Mouse (Mus musculus) liver, embryonic 16.5 days (tissue): ENCODE data around the gene Pom121. TPM values are rescaled to one million over a fixed set of nuclear protein-coding genes. Genes with fewer than 3 reads are reported as not detected.

Experiments used
- ATAC-seq: fragments of 200-750 bp; cut with Nextera tagmentation; 2 replicates; pipeline ENCODE4 v1.8.0; 2017; ENCODE audit warnings: low read depth, mild to moderate bottlenecking, moderate number of reproducible peaks, moderate library complexity
- H3K27ac ChIP-seq: fragments of 300-500 bp; sonication (generic); 2 replicates; pipeline ENCODE4 v1.5.1; 2014; ENCODE audit warnings: mild to moderate bottlenecking, low read length
- H3K27me3 ChIP-seq: fragments of 300-500 bp; sonication (generic); 2 replicates; pipeline ENCODE4 v1.6.1; 2014; ENCODE audit warnings: low read depth, low read length, mixed read lengths; ENCODE audit not compliant: control insufficient read depth, insufficient read depth
- H3K36me3 ChIP-seq: fragments of 300-500 bp; sonication (generic); 2 replicates; pipeline ENCODE4 v1.6.1; 2014; ENCODE audit warnings: mild to moderate bottlenecking; ENCODE audit not compliant: control insufficient read depth, insufficient read depth
- H3K4me1 ChIP-seq: fragments of 300-500 bp; sonication (generic); 2 replicates; pipeline ENCODE4 v1.6.1; 2014; ENCODE audit warnings: low read depth, low read length, mixed read lengths; ENCODE audit not compliant: control insufficient read depth
- H3K4me2 ChIP-seq: fragments of 300-500 bp; sonication (generic); 2 replicates; pipeline ENCODE4 v1.6.1; 2014; ENCODE audit warnings: low read depth, low read length, mixed read lengths
- H3K4me3 ChIP-seq: fragments of 300-500 bp; sonication (generic); 2 replicates; pipeline ENCODE4 v1.5.1; 2014; ENCODE audit warnings: low read depth, mild to moderate bottlenecking, low read length
- H3K9ac ChIP-seq: fragments of 300-500 bp; sonication (generic); 2 replicates; pipeline ENCODE4 v1.6.1; 2014; ENCODE audit warnings: low read depth, low read length
- H3K9me3 ChIP-seq: fragments of 300-500 bp; sonication (generic); replicated peaks from 2 replicates; pipeline ENCODE4 v1.6.1; 2016; ENCODE audit warnings: low read length; ENCODE audit not compliant: control insufficient read depth
- WGBS: fragments of 180-500 bp; shearing (Covaris S2); extraction: QIAGEN DNeasy Blood & Tissue Kit; methylation state at CpG from one replicate; pipeline ENCODE4 v1.1.7; 2014; ENCODE audit not compliant: insufficient replicate concordance; 5-methylcytosine and 5-hydroxymethylcytosine counted together
- polyA plus RNA-seq: library from polyadenylated mRNA; unstranded; fragments of >200 nt; fragmentation: Nextera tagmentation; extraction: Ambion mirVana; gene quantifications from 2 replicates; pipeline ENCODE4 v1.2.1, GENCODE M21; 2015

Pom121 gene
- polyA plus RNA-seq, 1 experiment from 2014 or later: 5.0 TPM

DNA sequence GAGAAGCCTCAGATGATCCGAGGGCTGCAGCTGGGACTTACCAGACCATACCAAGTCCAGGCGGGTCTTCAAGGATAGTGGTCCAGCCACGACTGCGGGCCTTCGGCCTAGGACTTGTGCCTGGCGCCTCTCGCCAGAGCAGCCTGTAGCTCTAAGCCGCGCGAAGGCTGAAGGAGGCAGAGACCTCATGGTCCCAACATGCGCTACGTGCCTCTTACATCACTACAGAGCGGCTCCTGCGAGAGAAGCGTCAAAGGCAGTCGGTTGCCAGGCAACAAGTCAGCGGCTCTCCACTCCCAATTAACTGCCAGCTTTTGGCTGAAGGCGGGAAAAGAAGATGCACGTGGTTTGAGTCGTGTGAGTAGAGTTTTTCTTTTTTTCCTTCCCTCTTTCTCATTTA, 10.3 kb upstream of the Pom121 start:
- no peak overlapping the region for H3K4me3 ChIP-seq
- no peaks in the 10 kb centered on the region for H3K27me3 ChIP-seq
- no peaks in the 10 kb centered on the region for H3K9me3 ChIP-seq
- H3K4me2 ChIP-seq: no peak overlapping the region
- H3K4me1 ChIP-seq: no peaks in the 10 kb centered on the region
- WGBS: 51% methylated on average over 20 of the region's 20 CpGs
- H3K36me3 ChIP-seq: no peaks in the 10 kb centered on the region
- H3K9ac ChIP-seq: no peak overlapping the region
- no peak for ATAC-seq
- H3K27ac ChIP-seq: no peak overlapping the region

DNA sequence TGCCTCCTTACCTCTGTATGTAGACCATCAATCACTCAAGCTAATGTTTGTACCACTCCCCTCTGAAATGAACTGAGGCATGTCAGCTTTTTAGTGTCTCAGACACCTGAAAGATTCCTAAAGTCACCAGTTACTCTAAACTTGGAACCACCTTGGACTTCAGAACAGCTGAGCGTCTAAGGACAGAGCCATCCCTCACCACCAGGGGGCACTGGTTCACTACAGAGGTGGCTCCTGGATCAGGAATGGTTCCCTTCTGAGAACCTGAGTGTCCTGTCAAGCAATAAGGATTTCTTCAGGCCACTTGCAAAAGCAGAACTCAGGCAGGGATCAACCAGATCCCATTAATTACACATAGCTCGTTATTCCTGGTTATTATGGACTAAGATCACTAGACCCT, 5.9 kb upstream of the Pom121 start:
- no peaks in the 10 kb centered on the region for H3K36me3 ChIP-seq
- no peak overlapping the region for H3K4me2 ChIP-seq
- no peak overlapping the region for H3K9ac ChIP-seq
- H3K9me3 ChIP-seq: no peaks in the 10 kb centered on the region
- H3K27ac ChIP-seq: no peak overlapping the region
- ATAC-seq: peak; percentile 48; the same call in 1 of the 2 replicates
- no peak overlapping the region for H3K4me3 ChIP-seq
- H3K27me3 ChIP-seq: no peaks in the 10 kb centered on the region
- 3% methylated on average over 2 of the region's 2 CpGs for WGBS
- H3K4me1 ChIP-seq: peaks cover 2% of the 10 kb centered on the region

DNA sequence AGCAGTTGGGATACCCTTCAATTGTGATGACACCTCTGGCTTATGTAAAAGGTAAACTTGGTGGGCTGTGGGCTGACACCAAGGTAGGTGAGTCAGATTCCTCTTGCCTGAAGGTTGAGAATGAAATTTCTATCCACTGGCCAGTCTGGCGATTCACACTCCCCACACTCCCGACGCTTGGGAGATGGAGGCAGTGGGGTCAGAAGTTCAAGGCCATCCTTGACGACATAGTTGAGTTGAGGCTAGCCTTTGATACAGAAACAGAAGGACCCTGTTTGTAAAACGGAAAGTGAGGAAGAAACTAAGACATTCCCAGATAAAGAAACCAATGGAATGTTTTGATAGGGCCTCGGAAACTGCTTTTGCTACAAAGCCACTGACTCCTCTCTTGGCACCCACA, 5.0 kb upstream of the Pom121 start:
- 44% methylated on average over 6 of the region's 6 CpGs for WGBS
- Histone ChIP-seq H3K27me3 (no peaks in the 10 kb centered on the region), H3K4me1 (peaks cover 9% of the 10 kb centered on the region), H3K9me3 (no peaks in the 10 kb centered on the region), H3K9ac (no peak overlapping the region), H3K36me3 (no peaks in the 10 kb centered on the region), H3K4me3 (no peak overlapping the region), H3K4me2 (no peak overlapping the region), H3K27ac (no peak overlapping the region)
- no peak for ATAC-seq

DNA sequence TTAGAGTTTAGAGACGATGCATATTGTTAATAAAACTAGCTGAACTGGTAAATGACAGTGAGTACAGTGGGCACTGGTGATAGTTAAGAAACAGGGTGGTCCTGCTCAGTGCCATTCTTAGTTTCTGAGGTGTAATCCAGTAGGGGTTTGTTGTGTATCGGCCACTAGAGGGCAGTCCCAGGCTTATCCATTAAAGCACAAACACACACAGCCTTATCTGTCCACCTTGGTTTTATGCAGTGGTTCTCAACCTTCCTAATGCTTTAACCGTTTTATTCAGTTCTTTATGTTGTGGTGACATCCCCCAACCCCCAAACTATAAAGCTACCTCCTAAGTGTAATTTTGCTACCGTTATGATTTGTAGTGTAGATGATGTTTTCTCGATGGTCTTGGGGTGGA, 1.5 kb upstream of the Pom121 start:
- WGBS: 32% methylated on average over 5 of the region's 5 CpGs
- Histone ChIP-seq H3K4me2 (no peak overlapping the region), H3K9ac (no peak overlapping the region), H3K27me3 (no peaks in the 10 kb centered on the region), H3K4me3 (no peak overlapping the region), H3K27ac (no peak overlapping the region), H3K9me3 (no peaks in the 10 kb centered on the region), H3K4me1 (peaks cover 18% of the 10 kb centered on the region), H3K36me3 (peaks cover 6% of the 10 kb centered on the region; the same call in 1 of the 2 replicates)
- ATAC-seq: no peak

DNA sequence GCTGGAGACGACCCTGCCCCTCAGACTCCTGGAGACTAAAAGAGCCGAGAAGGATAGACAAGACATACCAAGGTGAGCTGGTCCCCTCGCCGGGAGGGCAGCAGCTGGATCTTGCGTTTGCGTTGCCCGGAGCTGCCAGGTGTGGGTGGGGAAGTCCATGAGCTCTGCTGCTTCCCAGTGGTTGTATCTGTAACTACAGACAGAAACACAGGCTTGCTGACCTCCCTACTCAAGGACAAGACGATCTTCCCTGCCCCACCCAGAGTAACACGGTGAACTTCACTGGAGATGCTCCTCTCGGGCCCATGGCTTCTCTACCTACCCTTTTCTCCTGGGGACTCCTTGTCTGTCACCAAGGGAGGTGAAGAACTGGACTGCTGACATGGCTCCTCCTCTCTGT, 10.6 kb downstream of the Pom121 start:
- Histone ChIP-seq H3K27me3 (no peaks in the 10 kb centered on the region), H3K27ac (no peak overlapping the region), H3K4me3 (no peak overlapping the region), H3K9me3 (no peaks in the 10 kb centered on the region), H3K36me3 (peaks cover 77% of the 10 kb centered on the region), H3K4me1 (no peaks in the 10 kb centered on the region), H3K4me2 (no peak overlapping the region), H3K9ac (no peak overlapping the region)
- no peak for ATAC-seq
- 81% methylated on average over 10 of the region's 10 CpGs for WGBS

DNA sequence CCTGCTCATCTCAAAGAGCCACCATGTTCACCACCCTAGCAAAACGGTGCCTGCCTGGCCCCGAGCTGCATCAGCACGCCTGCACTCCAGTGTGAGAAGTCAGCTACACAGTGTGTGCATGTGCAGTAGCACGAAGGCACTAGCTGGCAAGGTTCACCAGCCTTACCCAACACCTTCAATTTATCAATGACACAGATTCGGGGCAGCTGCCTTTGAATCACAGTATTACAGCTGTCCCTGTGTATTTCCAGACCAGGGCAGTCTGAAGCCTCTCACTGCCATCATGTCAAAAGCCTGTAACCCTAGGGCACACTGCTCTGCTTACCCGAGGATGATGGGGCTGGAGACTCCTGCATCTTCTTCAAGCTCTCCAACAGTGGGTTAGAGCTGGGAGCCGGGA, 11.6 kb downstream of the Pom121 start:
- no peak overlapping the region for H3K4me3 ChIP-seq
- no peaks in the 10 kb centered on the region for H3K4me1 ChIP-seq
- peaks cover 85% of the 10 kb centered on the region for H3K36me3 ChIP-seq
- 88% methylated on average over 7 of the region's 7 CpGs for WGBS
- H3K27ac ChIP-seq: no peak overlapping the region
- H3K9me3 ChIP-seq: no peaks in the 10 kb centered on the region
- no peak for ATAC-seq
- no peak overlapping the region for H3K9ac ChIP-seq
- no peaks in the 10 kb centered on the region for H3K27me3 ChIP-seq
- H3K4me2 ChIP-seq: no peak overlapping the region

DNA sequence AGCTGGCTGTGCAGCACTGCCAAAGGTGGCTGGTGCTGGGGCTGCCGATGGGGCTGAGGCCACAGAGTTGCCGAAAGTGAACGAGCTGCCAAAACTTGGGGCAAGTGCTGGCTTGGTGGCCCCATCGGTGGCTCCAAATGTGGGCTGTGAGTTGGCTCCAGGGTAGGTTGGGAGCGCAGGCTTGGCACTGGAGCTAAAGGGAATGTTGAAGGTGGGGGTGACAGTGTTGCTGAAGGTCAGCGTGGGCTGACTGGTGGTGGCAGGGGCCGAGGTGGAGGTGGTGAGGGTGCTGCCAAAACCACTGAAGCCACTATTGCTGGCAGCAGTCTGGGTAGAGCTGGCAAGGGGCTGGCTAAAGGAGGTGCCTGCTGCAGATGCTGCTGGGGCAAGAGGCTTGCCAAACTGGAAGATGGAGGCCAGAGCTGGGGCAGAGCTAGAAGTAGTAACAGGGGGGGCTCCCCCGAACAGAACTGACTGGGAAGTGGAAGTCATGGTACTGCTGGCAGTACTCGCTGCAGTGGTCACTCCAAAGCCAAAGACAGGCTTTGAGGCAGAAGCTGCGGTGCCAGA, 12.9 kb downstream of the Pom121 start:
- 83% methylated on average over 10 of the region's 10 CpGs for WGBS
- H3K36me3 ChIP-seq: peaks cover 75% of the 10 kb centered on the region
- H3K4me1 ChIP-seq: no peaks in the 10 kb centered on the region
- no peak for ATAC-seq
- no peak overlapping the region for H3K4me3 ChIP-seq
- no peak overlapping the region for H3K9ac ChIP-seq
- H3K9me3 ChIP-seq: no peaks in the 10 kb centered on the region
- no peak overlapping the region for H3K4me2 ChIP-seq
- H3K27me3 ChIP-seq: no peaks in the 10 kb centered on the region
- no peak overlapping the region for H3K27ac ChIP-seq

DNA sequence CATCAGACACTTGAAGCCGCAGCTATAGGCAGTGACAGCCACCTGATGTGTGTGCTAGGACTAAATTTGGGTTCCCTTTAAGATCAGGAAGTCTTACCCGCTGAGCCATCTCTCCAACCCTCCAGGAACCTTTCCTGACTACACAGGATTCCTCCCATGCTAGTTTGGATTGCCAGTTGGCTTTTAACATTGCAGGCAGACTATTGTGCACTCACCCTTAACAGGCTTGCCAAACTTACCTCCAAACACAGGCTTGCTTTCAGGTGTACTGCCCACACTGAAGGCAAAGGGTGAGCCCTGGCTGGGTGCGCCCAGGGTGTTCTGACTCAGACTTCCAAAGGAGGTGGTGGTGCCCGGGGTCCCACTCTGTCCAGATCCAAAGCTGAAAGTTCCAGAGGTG, 13.7 kb downstream of the Pom121 start:
- Histone ChIP-seq H3K27ac (no peak overlapping the region), H3K9ac (no peak overlapping the region), H3K4me1 (no peaks in the 10 kb centered on the region), H3K36me3 (peaks cover 80% of the 10 kb centered on the region), H3K4me2 (no peak overlapping the region), H3K27me3 (no peaks in the 10 kb centered on the region), H3K4me3 (no peak overlapping the region), H3K9me3 (no peaks in the 10 kb centered on the region)
- 82% methylated on average over 4 of the region's 4 CpGs for WGBS
- no peak for ATAC-seq

DNA sequence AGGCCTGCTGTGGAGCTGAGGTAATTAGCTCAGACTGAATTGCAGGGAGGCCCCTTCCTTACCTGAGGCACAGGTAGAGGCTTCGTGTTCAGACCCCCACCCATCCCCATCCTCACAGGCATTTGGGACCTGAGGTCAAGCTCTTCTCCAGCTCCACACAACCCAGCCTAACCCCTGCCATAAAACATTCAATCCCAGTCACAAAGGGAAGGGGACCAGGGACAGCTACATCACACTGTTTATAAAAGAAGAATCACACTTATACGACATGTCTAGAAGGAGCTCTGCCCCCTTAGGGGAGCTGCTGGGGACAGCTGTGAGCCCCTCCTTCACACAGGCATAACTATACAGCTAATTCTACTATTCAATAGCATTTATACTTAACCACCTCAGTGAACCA, 18.0 kb downstream of the Pom121 start:
- H3K27me3 ChIP-seq: no peaks in the 10 kb centered on the region
- H3K36me3 ChIP-seq: peaks cover 62% of the 10 kb centered on the region
- WGBS: 47% methylated on average over 2 of the region's 2 CpGs

More for the DNA sequence above, 18.0 kb downstream of the Pom121 start:
- Histone ChIP-seq H3K27ac (no peak overlapping the region), H3K4me3 (no peak overlapping the region), H3K4me2 (no peak overlapping the region), H3K4me1 (no peaks in the 10 kb centered on the region), H3K9me3 (no peaks in the 10 kb centered on the region), H3K9ac (no peak overlapping the region)
- ATAC-seq: no peak
